Mouse (Mus musculus): Measurements from ENCODE around the gene Birc5.
A peak's percentile ranks its signal among the peaks of the same experiment; 100 is the strongest.

The Birc5 gene

GRCm38 (mm10) chr11:117855975-117856374 lies 6.9 kb downstream of the Birc5 start:
- DNase-seq (ENCODE audit: low spot score): no peak

- no peak for DNase-seq (ENCODE audit: low spot score)
Measured at GRCm38 (mm10) chr11:117857462-117857861, 8.4 kb downstream of the Birc5 start.

GRCm38 (mm10) chr11:117858392-117858791 lies 9.3 kb downstream of the Birc5 start:
- DNase-seq (ENCODE audit: low spot score): no peak

GRCm38 (mm10) chr11:117860601-117861000 lies 11.6 kb downstream of the Birc5 start, which contains the start of gene Tmem235:
Gene Tmem235, plus strand, starts transcription at chr11:117860752.
- DNase-seq (ENCODE audit: low spot score): no peak

- DNase-seq (ENCODE audit: low spot score): no peak
Measured at GRCm38 (mm10) chr11:117863174-117863856, 14.3 kb downstream of the Birc5 start.

GRCm38 (mm10) chr11:117864805-117865204 lies 15.8 kb downstream of the Birc5 start:
- no peak for DNase-seq (ENCODE audit: low spot score)

GRCm38 (mm10) chr11:117865988-117866387 lies 16.9 kb downstream of the Birc5 start:
- no peak for DNase-seq (ENCODE audit: low spot score)

- DNase-seq (ENCODE audit: low spot score): peak; percentile 68
Measured at GRCm38 (mm10) chr11:117870688-117871365, 21.8 kb downstream of the Birc5 start.

- no peak for DNase-seq (ENCODE audit: low spot score)
Measured at GRCm38 (mm10) chr11:117871376-117871775, 22.3 kb downstream of the Birc5 start.

- no peak for DNase-seq (ENCODE audit: low spot score)
Measured at GRCm38 (mm10) chr11:117871911-117872584, 23.0 kb downstream of the Birc5 start.

GRCm38 (mm10) chr11:117872861-117873608 lies 24.0 kb downstream of the Birc5 start, which contains the start of gene Tha1:
Gene Tha1, minus strand, starts transcription at chr11:117873481.
- DNase-seq (ENCODE audit: low spot score): peak; percentile 68

GRCm38 (mm10) chr11:117874419-117874818 lies 25.4 kb downstream of the Birc5 start:
- no peak for DNase-seq (ENCODE audit: low spot score)

- DNase-seq (ENCODE audit: low spot score): no peak
Measured at GRCm38 (mm10) chr11:117875681-117876080, 26.6 kb downstream of the Birc5 start.

GRCm38 (mm10) chr11:117877917-117878745 lies 29.1 kb downstream of the Birc5 start:
- no peak for DNase-seq (ENCODE audit: low spot score)

- no peak for DNase-seq (ENCODE audit: low spot score)
Measured at GRCm38 (mm10) chr11:117878892-117879291, 29.8 kb downstream of the Birc5 start.

GRCm38 (mm10) chr11:117879676-117880075 lies 30.6 kb downstream of the Birc5 start:
- no peak for DNase-seq (ENCODE audit: low spot score)

GRCm38 (mm10) chr11:117880336-117880976 lies 31.4 kb downstream of the Birc5 start:
- no peak for DNase-seq (ENCODE audit: low spot score)

GRCm38 (mm10) chr11:117880977-117881358 lies 31.9 kb downstream of the Birc5 start:
- no peak for DNase-seq (ENCODE audit: low spot score)

- no peak for DNase-seq (ENCODE audit: low spot score)
Measured at GRCm38 (mm10) chr11:117881787-117882186, 32.7 kb downstream of the Birc5 start.

- DNase-seq (ENCODE audit: low spot score): no peak
Measured at GRCm38 (mm10) chr11:117882208-117882607, 33.2 kb downstream of the Birc5 start.

- DNase-seq (ENCODE audit: low spot score): no peak
Measured at GRCm38 (mm10) chr11:117886000-117886399, 36.9 kb downstream of the Birc5 start.

Measured in left cerebral cortex, adult 11 months (tissue).